Mouse (Mus musculus) megakaryocyte-erythroid progenitor cell, adult 5-6 weeks (primary cell): ENCODE measurements around the gene Gm48552. TPM values are rescaled to one million over a fixed set of nuclear protein-coding genes. Genes with fewer than 3 reads are reported as not detected.

Experiments used
- ATAC-seq: replicated peaks from 2 replicates; pipeline ENCODE4 v1.8.0; 2016; ENCODE audit warnings: mild to moderate bottlenecking, inconsistent platforms; ENCODE audit not compliant: severe bottlenecking, poor library complexity, low FRiP score, low TSS enrichment
- total RNA-seq, 2 experiments: library from RNA; stranded (forward) in 1 of 2; stranded (reverse) in 1 of 2; fragments of 200-1000, 215-1000 nt in 1 of 2; fragments of >200 nt in 1 of 2; fragmentation: Nextera tagmentation in 1 of 2; gene quantifications; 2 replicates each; pipeline ENCODE4 v1.2.3; 2014 to 2017

The Gm48552 gene
- total RNA-seq, 2 experiments from 2014 or later: not detected

GRCm38 (mm10) chr10:81414682-81415081, 25.9 kb downstream of the Gm48552 start:
- ATAC-seq: no peak

- ATAC-seq: no peak
Observed at GRCm38 (mm10) chr10:81415146-81415545, 26.3 kb downstream of the Gm48552 start.

GRCm38 (mm10) chr10:81415549-81416310, 26.9 kb downstream of the Gm48552 start:
- ATAC-seq: no peak

- peak; percentile 57 for ATAC-seq
Observed at GRCm38 (mm10) chr10:81416581-81417226, 27.9 kb downstream of the Gm48552 start.

- no peak for ATAC-seq
Observed at GRCm38 (mm10) chr10:81417227-81418215, 28.7 kb downstream of the Gm48552 start.

GRCm38 (mm10) chr10:81418216-81419070, 29.6 kb downstream of the Gm48552 start:
- no peak for ATAC-seq

GRCm38 (mm10) chr10:81419111-81419928, 30.5 kb downstream of the Gm48552 start:
- ATAC-seq: no peak

GRCm38 (mm10) chr10:81420191-81420767, 31.5 kb downstream of the Gm48552 start:
- ATAC-seq: no peak

GRCm38 (mm10) chr10:81421041-81421796, 32.4 kb downstream of the Gm48552 start:
- ATAC-seq: no peak

- no peak for ATAC-seq
Observed at GRCm38 (mm10) chr10:81421797-81422100, 32.9 kb downstream of the Gm48552 start.

- ATAC-seq: no peak
Observed at GRCm38 (mm10) chr10:81422191-81422590, 33.4 kb downstream of the Gm48552 start.

- no peak for ATAC-seq
Observed at GRCm38 (mm10) chr10:81422661-81423217, 33.9 kb downstream of the Gm48552 start.

GRCm38 (mm10) chr10:81423476-81424245, 34.9 kb downstream of the Gm48552 start:
- no peak for ATAC-seq

- no peak for ATAC-seq
Observed at GRCm38 (mm10) chr10:81424246-81425051, 35.6 kb downstream of the Gm48552 start.

- ATAC-seq: no peak
Observed at GRCm38 (mm10) chr10:81425236-81425850, 36.5 kb downstream of the Gm48552 start.
